In genomic region chr11:118545690-118546089, GRCm38 (mm10) we compare ENCODE assay signal across 20 mouse cellular contexts.
DNase-seq lines count a peak whose midpoint lies in the region; ATAC-seq and TF ChIP-seq lines count a peak whose summit lies in the region.
"Had no signal": no experiment of that assay in that cellular context is flagged by ENCODE, and none has a peak within 500 bp of the region (broad histone marks: within the 10 kb centered on the region; RNA-seq: fewer than 3 reads in every experiment).

No protein-coding gene starts in this region.

- WGBS in lung, embryonic 14.5 days: 22% methylated on average over 4 of the region's 4 CpGs
- 16% methylated on average over 4 of the region's 4 CpGs for WGBS in limb, embryonic 11.5 days

- no peak overlapping the region for H3K9ac ChIP-seq in lung, embryonic 14.5 days
- H3K9ac ChIP-seq in limb, embryonic 11.5 days (ENCODE audit: low read length): no peak overlapping the region
- H3K9ac ChIP-seq: limb, embryonic 15.5 days; liver, embryonic 15.5 days; midbrain, embryonic 12.5 days; neural tube, embryonic 12.5 days had no signal

- no peak overlapping the region for H3K4me2 ChIP-seq in lung, embryonic 14.5 days
- H3K4me2 ChIP-seq in limb, embryonic 11.5 days (ENCODE audit: low read depth, severe bottlenecking): no peak overlapping the region
- H3K4me2 ChIP-seq: limb, embryonic 15.5 days; liver, embryonic 15.5 days; midbrain, embryonic 12.5 days; neural tube, embryonic 12.5 days had no signal

- no peak for TF ChIP-seq CTCF in lung, embryonic 14.5 days (IDR thresholded peaks at IDR 0.05; ENCODE audit: low read depth)

- no peaks in the 10 kb centered on the region for H3K4me1 ChIP-seq in lung, embryonic 14.5 days (ENCODE audit: insufficient read depth)
- no peaks in the 10 kb centered on the region for H3K4me1 ChIP-seq in limb, embryonic 11.5 days (ENCODE audit: control insufficient read depth, insufficient read depth, low read length)
- H3K4me1 ChIP-seq: limb, embryonic 15.5 days; liver, embryonic 15.5 days had no signal

- no peak overlapping the region for H3K4me3 ChIP-seq in lung, embryonic 14.5 days (ENCODE audit: low read depth, low read length)
- no peak overlapping the region for H3K4me3 ChIP-seq in limb, embryonic 11.5 days (ENCODE audit: low read depth, low read length)
- H3K4me3 ChIP-seq: forebrain, embryonic 10.5 days; heart, adult 2 months; hindbrain, embryonic 10.5 days; limb, embryonic 15.5 days; liver, embryonic 15.5 days; midbrain, embryonic 12.5 days; neural tube, embryonic 12.5 days had no signal

- ATAC-seq in lung, embryonic 14.5 days (ENCODE audit: insufficient read depth): no peak
- no peak for ATAC-seq in limb, embryonic 11.5 days (ENCODE audit: insufficient number of reproducible peaks, low FRiP score, low TSS enrichment, low read depth)
- ATAC-seq: hindbrain, postnatal 0 days had no signal

- H3K27me3 ChIP-seq in lung, embryonic 14.5 days (ENCODE audit: insufficient read depth, low read length): no peaks in the 10 kb centered on the region
- no peaks in the 10 kb centered on the region for H3K27me3 ChIP-seq in limb, embryonic 11.5 days (ENCODE audit: control insufficient read depth, insufficient read depth, low read length)

- no peak overlapping the region for H3K27ac ChIP-seq in lung, embryonic 14.5 days (ENCODE audit: low read depth)
- H3K27ac ChIP-seq in limb, embryonic 11.5 days (replicated peaks; ENCODE audit: low read depth, low read length): no peak overlapping the region
- H3K27ac ChIP-seq: forebrain, embryonic 10.5 days; heart, adult 2 months; hindbrain, postnatal 0 days; limb, embryonic 15.5 days; liver, embryonic 15.5 days; midbrain, embryonic 12.5 days; neural tube, embryonic 12.5 days had no signal

- no peaks in the 10 kb centered on the region for H3K9me3 ChIP-seq in lung, embryonic 14.5 days (ENCODE audit: low read depth, low read length)
- no peaks in the 10 kb centered on the region for H3K9me3 ChIP-seq in limb, embryonic 11.5 days (ENCODE audit: control insufficient read depth, low read length)
- H3K9me3 ChIP-seq: forebrain, embryonic 10.5 days; hindbrain, embryonic 10.5 days; limb, embryonic 15.5 days; liver, embryonic 15.5 days; midbrain, embryonic 12.5 days; neural tube, embryonic 12.5 days had no signal

- H3K36me3 ChIP-seq in lung, embryonic 14.5 days (ENCODE audit: insufficient read depth): no peaks in the 10 kb centered on the region
- no peaks in the 10 kb centered on the region for H3K36me3 ChIP-seq in limb, embryonic 11.5 days (ENCODE audit: control insufficient read depth, insufficient read depth, low read length)
- H3K36me3 ChIP-seq: forebrain, embryonic 10.5 days; hindbrain, embryonic 10.5 days; limb, embryonic 15.5 days; liver, embryonic 15.5 days; midbrain, embryonic 12.5 days; neural tube, embryonic 12.5 days had no signal

- DNase-seq in lung, embryonic 14.5 days: peak; percentile 61
- DNase-seq in lung, postnatal 4 days: no peak
- peak; percentile 6 for DNase-seq in NIH3T3 (ENCODE audit: low read depth)
- peak; percentile 43 for DNase-seq in embryo, embryonic 11 days
- DNase-seq in limb, embryonic 11.5 days (ENCODE audit: low spot score): peak; percentile 58
- no peak for DNase-seq in adrenal gland, postnatal 4 days (ENCODE audit: low spot score in 2 of 2)
- DNase-seq in thymus, postnatal 0 days (ENCODE audit: low spot score): no peak
- DNase-seq: adrenal gland, postnatal 25 days; gastrocnemius, postnatal 10 days; heart, adult 2 months; kidney, adult 18-20 months; right cerebral cortex, adult 18-20 months; thymus, postnatal 14 days had no signal

Comparison
In these comparisons a context has a peak if more than half of its experiments do, and no peak if none do; other contexts are left out.
1. DNase-seq: peak in lung, embryonic 14.5 days (single experiment), NIH3T3 (single experiment), embryo, embryonic 11 days (single experiment) and limb, embryonic 11.5 days (single experiment); none in lung, postnatal 4 days (0 of 2), adrenal gland, postnatal 4 days (0 of 2) and thymus, postnatal 0 days (single experiment).